Mouse (Mus musculus) liver, adult 10 weeks (tissue): ENCODE measurements around the gene Vmn1r91. TPM values are rescaled to one million over a fixed set of nuclear protein-coding genes. Genes with fewer than 3 reads are reported as not detected.

ENCODE experiments used
- polyA plus RNA-seq: library from polyadenylated mRNA; stranded (reverse); fragments of 350-450 nt; fragmentation: Illumina TruSeq; extraction: RNeasy Lipid Tissue Mini Kit (QIAGEN cat#74804); gene quantifications from one replicate; pipeline ENCODE4 v1.2.3, GENCODE M21; 2014; ENCODE audit warnings: low read depth, low replicate concordance

The Vmn1r91 gene
- polyA plus RNA-seq: not detected

DNA sequence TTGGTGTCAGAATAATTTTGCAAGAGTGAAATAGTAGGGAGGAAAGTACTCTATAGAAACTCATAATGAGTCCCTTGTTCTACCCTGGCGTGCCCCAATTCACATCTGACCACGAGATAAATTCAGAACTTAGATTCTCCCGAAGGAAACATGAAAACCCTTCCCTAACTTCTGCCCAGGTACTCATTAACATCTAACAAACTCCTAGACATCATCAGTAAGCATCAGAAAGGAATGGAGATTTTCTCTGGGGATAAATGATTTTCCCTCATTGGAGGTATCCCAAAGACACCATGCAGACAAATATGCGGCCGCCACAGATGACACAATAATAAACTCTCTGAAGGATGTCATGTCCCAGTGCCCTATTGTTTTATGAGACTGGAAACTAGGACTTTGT lies at the start of gene Vmn1r91:
Gene Vmn1r91, plus strand, starts transcription at position 301 of the 400 bp plus-strand sequence.

DNA sequence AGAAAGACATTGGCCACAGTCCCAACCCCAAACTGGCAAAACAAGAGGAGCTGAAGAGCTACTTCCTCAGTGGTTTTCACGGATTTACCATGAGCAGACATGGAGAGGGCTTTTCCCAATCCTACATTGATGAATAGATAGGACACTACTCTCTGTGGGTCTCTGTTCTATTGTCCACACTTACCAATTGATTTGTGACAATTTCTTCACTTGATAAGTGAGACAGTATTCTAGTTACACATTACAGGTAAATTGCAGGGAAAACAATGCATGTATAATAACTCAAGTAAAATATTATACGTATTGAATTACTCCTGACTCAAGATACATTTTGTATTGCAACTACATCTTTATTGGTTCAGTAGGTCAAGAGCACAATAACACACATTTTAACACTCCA lies 23.0 kb downstream of the Vmn1r91 start, which contains the start of gene Gm16442:
Gene Gm16442, minus strand, starts transcription at position 101 of the 400 bp plus-strand sequence.

DNA sequence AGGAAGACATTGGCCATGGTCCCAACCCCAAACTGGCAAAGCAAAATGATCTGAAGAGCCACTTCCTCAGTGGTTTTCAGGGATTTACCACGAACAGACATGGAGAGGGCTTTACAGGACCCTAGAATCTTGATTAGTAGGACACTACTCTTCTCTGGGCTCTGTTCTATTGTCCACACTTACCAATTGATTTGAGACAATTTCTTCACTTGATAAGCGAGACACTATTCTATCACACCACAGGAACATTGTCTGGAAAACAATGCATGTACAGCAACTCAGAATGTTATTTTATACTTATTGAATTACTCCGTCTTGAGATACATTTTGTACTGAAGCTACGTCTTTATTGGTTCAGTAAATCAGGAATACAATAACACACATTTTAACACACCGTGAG lies 39.5 kb downstream of the Vmn1r91 start, which contains the start of gene Vmn1r93:
Gene Vmn1r93, minus strand, starts transcription at position 101 of the 400 bp plus-strand sequence.

Other genes starting within 250 kb of the Vmn1r91 start
- gene Gm19345, start 247.7 kb upstream of the Vmn1r91 start, polyA plus RNA-seq: not detected
- not detected for gene Ceacam16, start 238.4 kb upstream of the Vmn1r91 start, polyA plus RNA-seq
- not detected for gene Ceacam19, start 211.7 kb upstream of the Vmn1r91 start, polyA plus RNA-seq
- gene Pvr, start 178.5 kb upstream of the Vmn1r91 start, polyA plus RNA-seq: 7.0 TPM
- 0.21 TPM for gene Igsf23, start 148.9 kb upstream of the Vmn1r91 start, polyA plus RNA-seq
- gene Ceacam20, start 134.3 kb upstream of the Vmn1r91 start, polyA plus RNA-seq: not detected
- not detected for gene Nlrp9b, start 108.2 kb upstream of the Vmn1r91 start, polyA plus RNA-seq
- not detected for gene Gm16442, start 22.9 kb downstream of the Vmn1r91 start, polyA plus RNA-seq
- not detected for gene Vmn1r93, start 39.4 kb downstream of the Vmn1r91 start, polyA plus RNA-seq
- not detected for gene Vmn1r94, start 68.7 kb downstream of the Vmn1r91 start, polyA plus RNA-seq
- gene Vmn1r95, start 94.0 kb downstream of the Vmn1r91 start, polyA plus RNA-seq: not detected
- not detected for gene Gm6164, start 105.9 kb downstream of the Vmn1r91 start, polyA plus RNA-seq
- gene Gm4498, start 134.1 kb downstream of the Vmn1r91 start, polyA plus RNA-seq: not detected
- gene Gm5890, start 163.2 kb downstream of the Vmn1r91 start, polyA plus RNA-seq: not detected
- gene Gm4133, start 234.4 kb downstream of the Vmn1r91 start, polyA plus RNA-seq: not detected